In the genomic region with DNA sequence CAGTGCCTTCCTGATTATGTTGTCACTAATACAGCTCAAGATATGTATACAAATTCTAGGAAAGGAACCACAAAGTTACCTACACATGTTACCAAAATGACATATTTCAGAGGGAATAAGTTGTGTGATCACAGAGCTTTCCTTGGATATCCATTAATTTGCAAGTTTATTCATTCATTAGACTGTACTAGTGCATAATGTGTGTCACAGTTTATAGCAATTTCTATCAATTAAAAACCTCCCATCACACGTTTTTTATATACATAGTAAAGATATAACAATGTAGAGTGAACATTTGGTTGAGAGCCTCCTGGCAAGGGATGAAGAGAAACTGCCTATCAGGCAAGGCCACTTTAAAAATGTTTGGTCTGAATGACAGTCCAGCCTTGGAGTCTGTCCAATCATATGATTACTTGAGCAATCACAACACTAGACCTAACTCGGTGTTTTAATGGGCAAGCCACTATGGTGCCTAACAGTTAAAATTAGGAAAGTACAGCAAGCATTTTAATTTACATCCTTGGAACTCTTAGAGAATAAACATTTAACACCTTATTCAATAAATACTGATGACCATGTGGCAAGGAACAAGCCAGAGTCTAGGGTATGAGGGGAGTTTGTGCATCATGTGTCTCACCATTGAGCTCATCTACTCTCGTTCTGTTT, we compare ENCODE assay signal across 6 mouse cellular contexts. TPM values are rescaled to one million over a fixed set of nuclear protein-coding genes. Genes with fewer than 3 reads are reported as not detected.
"Had no signal": no experiment of that assay in that cellular context is flagged by ENCODE, and none has a peak within 500 bp of the region (broad histone marks: within the 10 kb centered on the region; RNA-seq: fewer than 3 reads in every experiment).

No protein-coding gene starts in this region.

RNA-seq across cellular contexts. Expression of a gene that starts 31.5 kb away (rescaled TPM):
- total RNA-seq: gastrocnemius, postnatal 14 days; heart, adult 18-20 months; heart, adult 2 months; heart, adult 8-10 months had no signal
- polyA plus RNA-seq: forebrain, embryonic 12.5 days; frontal cortex, adult 2 months had no signal
